Mouse (Mus musculus): ENCODE results near the gene Sap30bp.

DNA sequence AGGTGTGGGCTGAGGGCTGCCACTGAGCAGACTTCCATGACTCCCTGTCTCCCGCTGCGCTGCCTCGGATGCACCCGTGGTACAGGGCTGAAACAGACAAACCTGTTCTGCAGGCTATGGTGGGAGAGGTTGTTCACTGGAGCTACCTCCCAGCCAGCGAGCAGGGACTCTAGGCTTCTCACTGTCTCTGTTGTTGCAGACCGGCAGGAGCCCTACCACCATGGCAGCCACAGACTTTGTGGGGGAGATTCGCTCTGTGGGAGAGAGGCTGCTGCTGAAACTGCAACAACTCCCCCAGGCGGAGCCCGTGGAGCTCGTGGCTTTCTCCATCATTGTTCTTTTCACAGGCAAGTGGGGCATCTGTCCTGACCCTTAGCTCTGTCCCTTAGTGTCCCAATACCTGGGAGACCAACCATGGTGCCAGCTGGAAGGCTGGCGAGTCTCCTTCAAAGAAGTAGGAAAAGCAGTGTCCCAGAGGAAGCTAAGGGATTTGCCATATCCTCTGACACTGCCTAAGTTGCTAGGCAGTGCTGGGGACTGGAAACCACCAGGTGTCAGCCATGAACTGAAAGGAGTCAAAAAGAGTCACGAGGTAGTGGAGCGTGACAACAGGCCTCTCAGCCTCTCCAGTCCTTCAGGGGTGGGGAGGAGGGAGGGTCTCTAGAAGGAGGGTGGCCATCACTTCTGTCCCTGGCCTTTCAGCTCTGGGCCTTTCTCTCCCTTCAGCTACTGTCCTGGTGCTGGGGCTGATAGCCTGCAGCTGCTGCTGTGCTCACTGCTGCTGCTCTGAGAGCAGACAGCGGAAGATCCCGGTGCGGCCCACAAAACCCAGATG lies 27.9 kb upstream of the Sap30bp start:
- TF ChIP-seq TAL1 (IDR thresholded peaks at IDR 0.05; ENCODE audit: low read length) (no peak), GATA1 (IDR thresholded peaks at IDR 0.05; ENCODE audit: low read length) (no peak)
